Mouse (Mus musculus) layer of hippocampus, adult 9-10 months (tissue): ENCODE data around the gene Foxd1.

Experiments used
- DNase-seq: peaks from one replicate; pipeline ENCODE4 v3.0.0; 2022; ENCODE audit warnings: low spot score

Gene Foxd1

DNA sequence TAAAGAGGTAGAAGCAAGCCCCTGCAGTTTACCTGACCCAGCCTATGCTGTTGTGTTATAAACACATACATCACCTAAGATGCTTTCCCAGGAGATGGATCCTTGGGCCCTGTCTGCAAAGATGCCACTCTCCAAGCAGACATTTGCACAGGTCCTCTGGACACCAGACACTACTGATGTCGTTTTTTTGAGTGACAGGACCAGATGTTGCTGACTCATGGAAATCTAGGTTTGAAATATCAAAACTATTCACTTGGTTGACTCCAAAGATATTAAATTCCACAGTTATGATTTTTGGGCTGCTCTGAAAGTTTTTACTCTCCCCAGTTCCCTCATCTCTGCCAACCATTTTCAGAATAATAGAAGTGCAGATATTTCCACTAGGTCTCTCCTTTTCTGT, 35.0 kb downstream of the Foxd1 start:
- no peak for DNase-seq

DNA sequence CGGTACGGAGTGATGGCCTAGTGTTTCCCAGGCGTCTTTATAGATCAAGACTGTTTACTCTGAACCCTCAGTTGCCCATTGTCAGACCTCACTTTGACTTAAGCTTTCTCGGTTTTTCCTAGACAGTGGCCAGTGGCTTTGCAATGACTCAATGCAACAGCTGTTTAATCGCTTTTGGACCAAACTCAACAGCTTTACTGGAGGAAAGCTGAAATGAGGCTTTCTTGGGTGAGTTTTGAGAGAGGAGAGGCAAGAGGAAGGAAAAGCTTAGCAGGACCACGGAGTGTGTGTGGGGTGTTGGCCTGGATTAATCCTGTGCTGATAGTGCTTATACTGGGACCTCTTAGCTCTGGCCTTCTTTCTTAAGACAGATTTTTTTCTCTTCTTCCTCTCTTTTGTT, 36.3 kb downstream of the Foxd1 start:
- DNase-seq: no peak

DNA sequence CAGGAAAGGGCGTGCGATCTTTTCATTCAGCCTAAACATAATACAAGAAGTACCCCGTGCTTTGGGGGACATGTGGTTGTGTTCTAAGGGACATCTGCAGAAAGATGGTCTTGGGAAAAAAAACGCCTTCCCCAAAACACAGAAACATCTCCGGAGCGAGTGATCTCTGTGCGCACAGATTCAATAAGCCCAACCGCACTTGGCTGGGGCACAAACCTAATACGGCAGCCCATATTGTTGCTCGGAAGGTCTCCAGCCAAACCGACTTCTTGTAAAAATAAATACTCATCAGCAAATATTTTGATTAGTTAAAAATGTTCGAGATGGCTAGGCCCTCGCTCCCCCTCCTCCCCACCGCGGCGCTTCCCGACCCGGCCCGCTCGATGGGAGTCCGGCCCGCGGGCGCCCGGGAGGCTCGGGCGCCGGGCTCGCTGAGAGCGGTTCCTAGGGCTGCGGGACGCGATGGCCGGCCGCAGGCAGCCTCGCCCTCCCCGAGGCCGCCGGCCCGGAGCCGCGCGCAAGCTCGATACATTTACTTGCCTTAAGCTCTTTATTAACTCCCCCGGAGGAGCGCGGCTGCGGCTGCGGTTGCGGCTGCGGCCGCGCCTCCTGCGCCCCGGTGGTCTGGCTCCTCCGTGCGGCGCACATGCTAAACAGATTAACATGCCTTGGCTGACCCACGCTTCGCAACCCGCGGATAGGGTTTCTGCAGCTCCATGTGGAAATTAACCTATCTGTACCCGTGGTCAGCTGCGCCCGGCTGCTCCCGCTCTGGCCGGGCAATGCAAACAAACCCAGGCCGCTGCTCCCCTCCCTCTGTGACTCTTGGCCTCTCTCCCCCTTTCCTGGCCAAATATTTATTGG, 37.0 kb downstream of the Foxd1 start:
- DNase-seq: no peak

DNA sequence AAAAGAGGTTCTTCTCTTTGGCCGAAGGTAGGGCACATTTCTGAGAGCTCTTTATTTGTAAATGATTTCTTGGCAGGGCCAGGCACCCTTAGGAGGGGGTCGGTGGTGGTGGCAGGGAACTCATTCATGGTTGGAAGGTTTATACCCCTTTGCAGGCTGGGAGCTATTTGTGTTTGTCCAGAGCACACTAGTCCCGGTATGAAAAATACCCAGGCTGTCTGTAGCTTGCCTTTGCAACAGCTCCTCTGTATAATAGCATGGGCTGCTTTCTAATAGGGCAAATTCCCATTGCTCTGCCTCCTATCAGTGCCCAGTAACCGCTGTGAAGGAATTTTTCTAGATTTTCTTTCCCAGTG, 37.6 kb downstream of the Foxd1 start:
- DNase-seq: no peak

DNA sequence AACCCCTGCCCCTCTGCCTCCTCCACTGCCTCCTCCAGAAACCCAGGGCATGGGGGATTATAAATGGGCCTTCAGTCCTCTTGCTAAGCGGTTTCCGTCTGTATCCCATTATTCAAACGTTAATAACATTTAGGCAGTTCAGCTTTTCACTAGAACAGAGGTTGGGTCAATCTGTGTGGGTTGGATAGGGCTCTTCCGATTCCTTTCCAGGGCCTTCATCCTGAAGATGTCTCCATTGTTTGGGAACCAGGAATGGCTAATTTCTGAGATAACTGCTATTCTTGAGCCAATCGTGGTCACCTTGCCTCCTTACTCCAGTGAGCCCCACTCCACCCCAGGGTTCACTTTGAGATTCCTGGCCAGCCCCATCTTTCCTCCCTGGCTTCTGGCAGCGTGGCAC, 38.0 kb downstream of the Foxd1 start:
- DNase-seq: no peak

DNA sequence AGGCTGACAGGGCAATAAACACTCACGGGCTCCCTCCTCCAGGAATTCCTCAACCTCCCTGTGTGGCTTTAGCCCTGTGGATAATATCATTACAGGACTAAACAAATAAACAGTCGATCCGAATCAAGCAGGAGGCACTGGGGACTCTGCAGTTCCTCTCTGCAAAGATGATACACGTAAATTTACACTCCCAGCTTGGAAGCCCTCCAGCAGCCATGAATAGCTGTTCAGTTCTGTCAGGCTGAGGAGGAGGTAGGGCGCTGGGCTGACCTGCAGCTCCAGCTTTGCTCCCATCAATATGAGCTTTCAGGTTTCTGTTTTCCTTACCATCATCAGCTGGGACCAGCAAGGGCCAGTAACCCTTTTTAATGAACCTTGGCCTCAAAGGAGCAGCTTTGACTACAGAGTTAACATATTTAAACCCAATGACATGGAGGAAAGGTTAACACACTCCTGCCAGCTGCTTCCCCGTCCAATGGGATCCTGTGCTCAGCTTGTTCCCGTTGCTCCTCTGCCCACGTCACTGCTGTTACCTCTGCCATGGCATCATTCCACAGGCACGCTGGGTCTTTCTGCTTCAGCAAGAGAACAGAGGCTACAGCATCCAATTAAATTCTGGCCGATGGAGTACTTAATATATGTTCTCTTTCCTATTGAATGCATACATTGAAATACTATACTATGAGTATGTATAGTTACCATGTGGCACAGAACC, 39.5 kb downstream of the Foxd1 start:
- no peak for DNase-seq
